9 mouse cellular contexts compared by ENCODE assay signal in genomic region chr2:66440711-66441110, GRCm38 (mm10). TPM values are rescaled to one million over a fixed set of nuclear protein-coding genes. Genes with fewer than 3 reads are reported as not detected.
DNase-seq lines count a peak whose midpoint lies in the region; ATAC-seq and TF ChIP-seq lines count a peak whose summit lies in the region.
"Had no signal": no experiment of that assay in that cellular context is flagged by ENCODE, and none has a peak within 500 bp of the region (broad histone marks: within the 10 kb centered on the region; RNA-seq: fewer than 3 reads in every experiment).

TSS of gene Scn1a (minus strand) at chr2:66440840.

- no peak within 1 kb of the TSS for H3K27ac ChIP-seq in heart, embryonic 14.5 days (replicated peaks in 1 of 2; ENCODE audit: control insufficient read depth in 1 of 2, insufficient read depth in 1 of 2, low read depth in 2 of 2, low read length in 2 of 2)
- H3K27ac ChIP-seq in hindbrain, embryonic 14.5 days, result peak within 1 kb of the TSS; percentile 1; the same call in 1 of the 2 replicates
- H3K27ac ChIP-seq in limb, embryonic 11.5 days (replicated peaks; ENCODE audit: low read depth, low read length), result no peak within 1 kb of the TSS
- H3K27ac ChIP-seq in stomach, postnatal 0 days (replicated peaks), result no peak within 1 kb of the TSS

- no peaks in the 10 kb centered on the region for H3K9me3 ChIP-seq in heart, embryonic 14.5 days (ENCODE audit: control insufficient read depth, low read length)
- no peaks in the 10 kb centered on the region for H3K9me3 ChIP-seq in hindbrain, embryonic 14.5 days (ENCODE audit: control insufficient read depth, low read length)
- no peaks in the 10 kb centered on the region for H3K9me3 ChIP-seq in limb, embryonic 11.5 days (ENCODE audit: control insufficient read depth, low read length)
- H3K9me3 ChIP-seq in stomach, postnatal 0 days (ENCODE audit: control insufficient read depth, low read length), result no peaks in the 10 kb centered on the region

- peak within 1 kb of the TSS; percentile 13 for H3K9ac ChIP-seq in heart, embryonic 14.5 days (ENCODE audit: low read length)
- peak within 1 kb of the TSS; percentile 60 for H3K9ac ChIP-seq in hindbrain, embryonic 14.5 days
- H3K9ac ChIP-seq in limb, embryonic 11.5 days (ENCODE audit: low read length), result no peak within 1 kb of the TSS
- no peak within 1 kb of the TSS for H3K9ac ChIP-seq in stomach, postnatal 0 days (ENCODE audit: low read length)

- peaks cover 5% of the 10 kb centered on the region; the same call in 1 of the 2 replicates for H3K27me3 ChIP-seq in heart, embryonic 14.5 days (ENCODE audit: control insufficient read depth, insufficient read depth, low read length)
- H3K27me3 ChIP-seq in hindbrain, embryonic 14.5 days (ENCODE audit: control insufficient read depth, insufficient read depth, low read length), result no peaks in the 10 kb centered on the region
- no peaks in the 10 kb centered on the region for H3K27me3 ChIP-seq in limb, embryonic 11.5 days (ENCODE audit: control insufficient read depth, insufficient read depth, low read length)
- H3K27me3 ChIP-seq in stomach, postnatal 0 days (ENCODE audit: control insufficient read depth, insufficient read depth, low read length), result no peaks in the 10 kb centered on the region

- H3K36me3 ChIP-seq in heart, embryonic 14.5 days (ENCODE audit: control insufficient read depth, insufficient read depth, low read length), result no peaks in the 10 kb centered on the region
- H3K36me3 ChIP-seq in hindbrain, embryonic 14.5 days (replicated peaks; ENCODE audit: control insufficient read depth, insufficient read depth), result no peaks in the 10 kb centered on the region
- H3K36me3 ChIP-seq in limb, embryonic 11.5 days (ENCODE audit: control insufficient read depth, insufficient read depth, low read length), result no peaks in the 10 kb centered on the region
- no peaks in the 10 kb centered on the region for H3K36me3 ChIP-seq in stomach, postnatal 0 days (ENCODE audit: control insufficient read depth, insufficient read depth, low read length)

- no peak for TF ChIP-seq EP300 in stomach, postnatal 0 days (optimal IDR thresholded peaks at IDR 0.05)

- TF ChIP-seq CTCF in stomach, postnatal 0 days (IDR thresholded peaks at IDR 0.05; ENCODE audit: low read depth), result no peak

- DNase-seq in heart, adult 18-20 months, result no peak
- DNase-seq in cerebellum, postnatal 25 days, result peak; percentile 54 to 61
- no peak for DNase-seq in hindbrain, embryonic 14.5 days (ENCODE audit: low spot score)
- peak; percentile 27 for DNase-seq in limb, embryonic 11.5 days (ENCODE audit: low spot score)
- DNase-seq in stomach, postnatal 0 days (ENCODE audit: low spot score), result no peak
- DNase-seq in urinary bladder, postnatal 14 days (ENCODE audit: low spot score), result no peak

- WGBS in heart, embryonic 14.5 days, result 8% methylated on average over 7 of the region's 7 CpGs
- WGBS in hindbrain, embryonic 14.5 days, result 9% methylated on average over 7 of the region's 7 CpGs
- 9% methylated on average over 7 of the region's 7 CpGs for WGBS in limb, embryonic 11.5 days
- WGBS in stomach, postnatal 0 days, result 14% methylated on average over 7 of the region's 7 CpGs

- H3K4me1 ChIP-seq in heart, embryonic 14.5 days (ENCODE audit: control insufficient read depth in 2 of 2, insufficient read depth in 2 of 2, low read length in 2 of 2), result no peaks in the 10 kb centered on the region
- peaks cover 8% of the 10 kb centered on the region; the same call in 1 of the 2 replicates for H3K4me1 ChIP-seq in hindbrain, embryonic 14.5 days (replicated peaks; ENCODE audit: control insufficient read depth, insufficient read depth, low read length)
- H3K4me1 ChIP-seq in limb, embryonic 11.5 days (ENCODE audit: control insufficient read depth, insufficient read depth, low read length), result no peaks in the 10 kb centered on the region
- no peaks in the 10 kb centered on the region for H3K4me1 ChIP-seq in stomach, postnatal 0 days (replicated peaks; ENCODE audit: control insufficient read depth, insufficient read depth)

- ATAC-seq in heart, embryonic 14.5 days (ENCODE audit: insufficient number of reproducible peaks, insufficient read depth, low FRiP score, low read depth), result no peak
- no peak for ATAC-seq in hindbrain, embryonic 14.5 days (ENCODE audit: low FRiP score)
- ATAC-seq in limb, embryonic 11.5 days (ENCODE audit: insufficient number of reproducible peaks, low FRiP score, low TSS enrichment, low read depth), result no peak
- ATAC-seq in stomach, postnatal 0 days (ENCODE audit: low FRiP score, low TSS enrichment), result no peak
- no peak for ATAC-seq in megakaryocyte-erythroid progenitor cell, adult 5-6 weeks (replicated peaks; ENCODE audit: low FRiP score, low TSS enrichment, poor library complexity, severe bottlenecking)

- peak within 1 kb of the TSS; percentile 65 for H3K4me2 ChIP-seq in heart, embryonic 14.5 days (ENCODE audit: low read length)
- H3K4me2 ChIP-seq in hindbrain, embryonic 14.5 days (replicated peaks), result peak within 1 kb of the TSS; percentile 68
- peak within 1 kb of the TSS; percentile 66 for H3K4me2 ChIP-seq in limb, embryonic 11.5 days (ENCODE audit: low read depth, severe bottlenecking)
- peak within 1 kb of the TSS; percentile 23; the same call in 1 of the 2 replicates for H3K4me2 ChIP-seq in stomach, postnatal 0 days (replicated peaks; ENCODE audit: low read depth)

- peak within 1 kb of the TSS; percentile 31 to 32 for H3K4me3 ChIP-seq in heart, embryonic 14.5 days (ENCODE audit: control insufficient read depth in 1 of 2, insufficient read depth in 1 of 2, low read depth in 1 of 2, low read length in 2 of 2)
- peak within 1 kb of the TSS; percentile 34 for H3K4me3 ChIP-seq in hindbrain, embryonic 14.5 days (replicated peaks; ENCODE audit: low read length)
- peak within 1 kb of the TSS; percentile 26 for H3K4me3 ChIP-seq in limb, embryonic 11.5 days (ENCODE audit: low read depth, low read length)
- H3K4me3 ChIP-seq in stomach, postnatal 0 days (ENCODE audit: low read depth, low read length), result no peak within 1 kb of the TSS

RNA-seq across cellular contexts. Expression of gene Scn1a, which starts in this region (rescaled TPM):
- polyA plus RNA-seq in heart, embryonic 14.5 days (2014; fragmentation: Nextera tagmentation; extraction: Ambion mirVana), result 0.03 and 0.12 TPM in 2 replicates
- total RNA-seq in heart, adult 18-20 months (2021), result not detected
- polyA plus RNA-seq in hindbrain, embryonic 14.5 days (2014; fragmentation: Nextera tagmentation; extraction: Ambion mirVana), result 18.7 and 19.2 TPM in 2 replicates
- 0.89 and 1.4 TPM in 2 replicates for polyA plus RNA-seq in limb, embryonic 11.5 days (2014; fragmentation: Nextera tagmentation; extraction: Ambion mirVana)
- polyA plus RNA-seq in stomach, postnatal 0 days (2015; fragmentation: Nextera tagmentation; extraction: Ambion mirVana), result 0.07 TPM in 2 replicates
- total RNA-seq in megakaryocyte-erythroid progenitor cell, adult 5-6 weeks (2014; fragmentation: Nextera tagmentation), result not detected in 2 replicates
- not detected in 2 replicates for total RNA-seq in megakaryocyte-erythroid progenitor cell, adult 5-6 weeks (2017)
- total RNA-seq: neutrophil, adult 5-6 weeks had no signal

Comparison
In these comparisons a context has a peak if more than half of its experiments do, and no peak if none do; other contexts are left out.
1. H3K9ac ChIP-seq: peak in heart, embryonic 14.5 days (single experiment) and hindbrain, embryonic 14.5 days (single experiment); none in limb, embryonic 11.5 days (single experiment) and stomach, postnatal 0 days (single experiment).
2. DNase-seq: peak in cerebellum, postnatal 25 days (2 of 2) and limb, embryonic 11.5 days (single experiment); none in heart, adult 18-20 months (0 of 2), hindbrain, embryonic 14.5 days (single experiment), stomach, postnatal 0 days (single experiment) and urinary bladder, postnatal 14 days (single experiment).
3. Peak in every context shown above with its lines, with median percentiles within 50 percentile points of each other: H3K4me2 ChIP-seq.